Mouse (Mus musculus): ENCODE data around the gene Rasl10b.

DNA sequence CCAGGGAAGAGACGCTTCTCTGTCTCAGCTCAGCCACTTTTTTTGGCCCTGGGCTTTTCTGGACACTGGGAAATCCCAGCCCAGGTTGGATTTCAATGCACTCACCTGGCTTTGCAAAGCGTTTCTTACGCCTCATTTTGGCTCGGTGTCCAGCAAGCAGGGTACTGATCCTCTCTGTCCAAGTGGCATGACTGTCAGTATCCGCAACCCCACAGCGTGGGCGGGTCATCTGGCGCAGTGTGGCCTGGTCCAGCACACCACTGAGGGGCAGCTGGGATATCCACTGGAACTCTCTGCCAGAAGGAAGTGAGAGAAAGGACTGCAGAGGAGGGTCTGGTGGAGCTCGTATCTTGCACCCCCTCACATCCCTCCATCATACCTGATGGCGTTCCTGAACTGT, 42.3 kb downstream of the Rasl10b start:
- TF ChIP-seq POLR2A (IDR thresholded peaks at IDR 0.05; ENCODE audit: insufficient read depth, low read length), result no peak
- TF ChIP-seq CTCF (IDR thresholded peaks at IDR 0.05; ENCODE audit: low read depth, low read length), result no peak

Data from ES-Bruce4 (cell line).